Mouse (Mus musculus): ENCODE measurements around the gene Dnajc27. TPM values are rescaled to one million over a fixed set of nuclear protein-coding genes. Genes with fewer than 3 reads are reported as not detected.

Dnajc27 gene
- polyA plus RNA-seq (2012; rRNA removed): 5.4 and 6.1 TPM in 2 replicates

DNA sequence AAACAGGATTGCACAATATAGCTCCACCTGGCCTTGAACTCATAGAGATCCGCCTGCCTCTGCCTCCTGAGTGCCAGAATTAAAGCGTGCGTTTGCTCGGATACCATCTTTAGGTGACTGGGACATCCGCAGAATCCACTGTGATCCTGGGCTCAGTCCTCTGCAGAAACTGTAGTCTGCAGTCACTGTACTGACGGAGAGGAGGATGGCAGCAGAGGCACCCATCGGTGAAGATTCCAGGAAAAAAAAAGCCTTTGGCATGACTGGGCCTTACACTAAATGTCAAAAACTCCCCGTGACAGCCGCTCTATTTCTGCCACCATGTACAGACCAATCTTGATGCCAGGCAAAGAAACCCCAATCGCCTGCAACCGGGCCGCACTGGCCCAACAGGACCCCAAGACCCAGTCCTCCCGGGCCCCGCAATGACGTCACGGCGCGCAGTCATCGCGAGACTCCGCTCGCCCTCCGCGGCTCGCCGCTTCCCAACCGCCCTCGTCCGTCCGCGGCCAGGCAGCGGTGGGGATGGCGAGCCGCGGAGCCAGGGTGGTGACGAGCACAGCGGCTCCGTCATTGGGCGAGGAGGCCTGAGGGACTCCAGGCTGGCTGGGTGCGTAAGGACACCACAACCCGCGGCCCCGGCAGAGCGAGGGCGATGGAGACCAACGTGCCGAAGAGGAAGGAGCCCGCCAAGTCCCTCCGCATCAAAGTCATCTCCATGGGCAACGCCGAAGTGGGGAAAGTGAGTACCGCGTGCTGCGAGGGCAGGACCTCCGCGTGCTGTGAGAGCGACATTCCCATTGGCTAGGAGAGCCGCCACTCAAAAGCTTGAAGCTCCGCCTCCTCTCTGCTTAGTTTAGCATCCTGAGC lies at the start of gene Dnajc27:
Gene Dnajc27, plus strand, starts transcription at position 452 of the 870 bp plus-strand sequence.
- TF ChIP-seq CTCF (IDR thresholded peaks at IDR 0.05; ENCODE audit: extremely low read depth, insufficient read depth, insufficient read length, insufficient replicate concordance): no peak
- TF ChIP-seq POLR2A (IDR thresholded peaks at IDR 0.05; ENCODE audit: low read depth, low read length): no peak; the same call in 1 of the 2 replicates
- Histone ChIP-seq H3K36me3 (ENCODE audit: control insufficient read depth, insufficient read depth, low read length) (peaks cover 6% of the 10 kb centered on the region), H3K27ac (ENCODE audit: insufficient read depth, low read length) (peak within 1 kb of the TSS; percentile 91), H3K27me3 (ENCODE audit: control insufficient read depth, insufficient read depth, low read length) (no peaks in the 10 kb centered on the region), H3K4me1 (ENCODE audit: control insufficient read depth, insufficient read depth, insufficient read length) (peaks cover 2% of the 10 kb centered on the region), H3K4me3 (ENCODE audit: extremely low read depth, insufficient read depth, insufficient read length) (peak within 1 kb of the TSS; percentile 89)
- WGBS: 8% methylated on average over 59 of the region's 59 CpGs
- DNase-seq (ENCODE audit: low read depth in 1 of 2, low spot score in 2 of 2): peak; percentile 90

DNA sequence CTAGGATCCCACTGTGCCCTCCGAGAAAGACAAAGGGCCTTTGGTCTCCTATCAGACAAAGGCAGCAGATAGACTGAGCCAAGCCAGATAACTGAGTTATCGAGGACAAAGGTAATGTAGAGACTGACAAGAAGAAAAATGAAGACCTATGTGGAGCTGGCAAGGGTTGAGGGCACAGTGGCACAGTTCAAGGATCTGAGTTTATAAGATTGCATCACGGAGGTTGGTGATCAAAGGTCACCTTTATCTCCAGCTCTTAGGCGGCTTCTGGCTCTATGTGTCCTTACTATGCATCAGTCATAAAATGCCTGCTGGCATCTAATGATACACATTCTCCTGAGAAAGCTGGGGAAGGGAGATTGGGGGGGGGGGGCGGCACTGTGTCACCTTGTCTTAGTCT lies 46.2 kb upstream of the Dnajc27 start:
- Histone ChIP-seq H3K27me3 (ENCODE audit: control insufficient read depth, insufficient read depth, low read length) (peaks cover 13% of the 10 kb centered on the region), H3K4me1 (ENCODE audit: control insufficient read depth, insufficient read depth, insufficient read length) (no peaks in the 10 kb centered on the region), H3K27ac (ENCODE audit: insufficient read depth, low read length) (no peak overlapping the region), H3K4me3 (ENCODE audit: extremely low read depth, insufficient read depth, insufficient read length) (no peak overlapping the region), H3K36me3 (ENCODE audit: control insufficient read depth, insufficient read depth, low read length) (no peaks in the 10 kb centered on the region)
- DNase-seq (ENCODE audit: low read depth in 1 of 2, low spot score in 2 of 2): no peak
- 93% methylated on average over 5 of the region's 5 CpGs for WGBS
- TF ChIP-seq CTCF (IDR thresholded peaks at IDR 0.05; ENCODE audit: extremely low read depth, insufficient read depth, insufficient read length, insufficient replicate concordance) (no peak), POLR2A (IDR thresholded peaks at IDR 0.05; ENCODE audit: low read depth, low read length) (no peak)

DNA sequence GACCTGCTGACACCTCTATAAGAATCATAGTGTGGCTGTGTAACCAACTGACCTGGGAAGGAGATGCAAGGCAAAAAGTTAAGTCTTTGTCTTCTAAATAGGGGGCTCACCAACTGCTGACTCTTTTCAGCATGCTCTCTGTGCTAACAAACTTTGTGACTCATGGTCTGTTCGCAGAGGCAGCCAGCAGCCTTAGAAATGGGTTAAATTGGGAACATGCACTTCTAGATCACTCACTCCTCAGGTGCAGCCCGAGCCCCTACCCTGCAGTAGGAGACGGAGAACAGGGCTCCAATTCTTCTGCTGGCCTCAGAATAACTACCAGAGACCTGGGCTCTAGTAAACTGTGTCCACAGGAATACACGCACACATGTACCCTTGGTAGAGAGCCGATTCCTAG lies 44.9 kb upstream of the Dnajc27 start:
- 56% methylated on average over 5 of the region's 5 CpGs for WGBS
- Histone ChIP-seq H3K36me3 (ENCODE audit: control insufficient read depth, insufficient read depth, low read length) (no peaks in the 10 kb centered on the region), H3K27ac (ENCODE audit: insufficient read depth, low read length) (no peak overlapping the region), H3K4me1 (ENCODE audit: control insufficient read depth, insufficient read depth, insufficient read length) (no peaks in the 10 kb centered on the region), H3K27me3 (ENCODE audit: control insufficient read depth, insufficient read depth, low read length) (peaks cover 13% of the 10 kb centered on the region), H3K4me3 (ENCODE audit: extremely low read depth, insufficient read depth, insufficient read length) (no peak overlapping the region)
- no peak for DNase-seq (ENCODE audit: low read depth in 1 of 2, low spot score in 2 of 2)
- TF ChIP-seq CTCF (IDR thresholded peaks at IDR 0.05; ENCODE audit: extremely low read depth, insufficient read depth, insufficient read length, insufficient replicate concordance) (no peak), POLR2A (IDR thresholded peaks at IDR 0.05; ENCODE audit: low read depth, low read length) (no peak)

DNA sequence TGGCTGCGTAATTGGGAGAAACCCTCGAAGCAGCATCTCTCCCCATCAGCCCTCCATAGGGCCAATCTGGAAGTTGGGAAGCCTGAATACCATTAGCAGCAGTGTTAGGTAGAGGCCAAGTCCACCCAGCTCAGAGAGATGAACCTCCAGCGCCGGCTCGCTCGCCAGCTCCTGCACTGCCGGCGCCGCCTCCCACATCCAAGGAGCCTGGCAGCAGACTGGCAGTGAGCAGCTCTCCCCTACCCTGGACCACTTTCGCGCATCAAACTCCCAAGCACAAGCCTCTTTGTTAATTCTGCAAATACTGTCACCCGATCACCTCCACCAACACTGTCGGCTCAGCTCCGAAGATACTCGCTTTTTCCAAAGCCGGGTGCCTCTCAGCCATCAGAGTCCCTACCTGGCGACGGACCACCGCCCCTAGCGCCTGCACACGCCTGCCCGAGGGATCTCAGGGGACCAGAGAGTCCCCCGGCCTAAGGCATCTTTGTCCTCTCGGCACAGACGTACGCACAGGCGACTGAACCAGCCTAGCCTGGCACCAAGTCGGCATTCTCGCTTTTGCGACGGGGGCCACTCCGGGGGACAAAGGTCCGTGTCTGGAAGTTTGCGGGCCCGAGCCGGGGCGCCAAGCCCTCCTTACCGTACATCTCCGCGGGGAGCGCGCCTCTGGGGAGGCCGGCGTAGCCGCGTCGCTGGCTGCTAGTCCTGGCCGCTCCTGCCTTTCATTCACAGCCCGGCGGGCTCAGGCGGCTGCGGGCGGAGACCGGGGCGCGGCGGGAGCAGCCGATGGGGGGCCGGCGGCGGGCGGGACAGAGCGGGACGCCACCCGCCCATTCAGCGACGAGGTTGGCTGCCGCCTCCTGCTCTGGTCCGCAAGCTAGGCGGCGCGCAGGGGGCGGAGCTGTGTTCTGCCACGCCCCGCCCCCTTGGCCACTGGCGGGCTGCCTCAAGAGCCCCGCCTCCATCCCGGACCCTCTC lies 44.0 kb upstream of the Dnajc27 start, which contains the start of gene Efr3b:
Gene Efr3b, minus strand, starts transcription at position 855 of the 981 bp plus-strand sequence.
- Histone ChIP-seq H3K4me3 (ENCODE audit: extremely low read depth, insufficient read depth, insufficient read length) (peak within 1 kb of the TSS; percentile 61), H3K4me1 (ENCODE audit: control insufficient read depth, insufficient read depth, insufficient read length) (no peaks in the 10 kb centered on the region), H3K27me3 (ENCODE audit: control insufficient read depth, insufficient read depth, low read length) (peaks cover 13% of the 10 kb centered on the region), H3K36me3 (ENCODE audit: control insufficient read depth, insufficient read depth, low read length) (no peaks in the 10 kb centered on the region), H3K27ac (ENCODE audit: insufficient read depth, low read length) (no peak within 1 kb of the TSS)
- DNase-seq (ENCODE audit: low read depth in 1 of 2, low spot score in 2 of 2): peak in 1 of 2 experiments; percentile 57
- WGBS: 3% methylated on average over 76 of the region's 78 CpGs
- no peak for TF ChIP-seq POLR2A (IDR thresholded peaks at IDR 0.05; ENCODE audit: low read depth, low read length)
- TF ChIP-seq CTCF (IDR thresholded peaks at IDR 0.05; ENCODE audit: extremely low read depth, insufficient read depth, insufficient read length, insufficient replicate concordance): no peak

DNA sequence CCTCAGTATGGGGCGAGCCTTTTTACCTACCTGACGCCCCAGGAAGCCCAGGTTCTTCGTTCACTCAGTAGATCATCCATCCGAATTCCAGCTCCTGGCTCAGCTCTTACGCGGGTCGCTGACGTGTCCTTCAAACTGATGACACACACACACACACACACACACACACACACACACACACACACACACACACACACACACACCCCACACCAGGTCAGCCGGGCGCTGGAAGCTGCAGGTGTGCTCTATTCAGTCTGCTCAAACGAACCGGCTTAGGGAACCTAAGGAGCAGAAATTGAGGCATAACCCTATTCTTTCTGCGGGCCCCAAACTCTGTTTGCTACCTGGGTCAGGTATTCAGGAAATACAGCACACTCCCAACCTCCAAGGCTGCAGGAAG lies 43.3 kb upstream of the Dnajc27 start:
- H3K27me3 ChIP-seq (ENCODE audit: control insufficient read depth, insufficient read depth, low read length): peaks cover 13% of the 10 kb centered on the region
- DNase-seq (ENCODE audit: low read depth in 1 of 2, low spot score in 2 of 2): no peak
- no peak overlapping the region for H3K27ac ChIP-seq (ENCODE audit: insufficient read depth, low read length)
- WGBS: 6% methylated on average over 13 of the region's 13 CpGs
- TF ChIP-seq CTCF (IDR thresholded peaks at IDR 0.05; ENCODE audit: extremely low read depth, insufficient read depth, insufficient read length, insufficient replicate concordance): no peak
- no peak for TF ChIP-seq POLR2A (IDR thresholded peaks at IDR 0.05; ENCODE audit: low read depth, low read length)
- peak overlapping the region; percentile 61 for H3K4me3 ChIP-seq (ENCODE audit: extremely low read depth, insufficient read depth, insufficient read length)
- H3K36me3 ChIP-seq (ENCODE audit: control insufficient read depth, insufficient read depth, low read length): no peaks in the 10 kb centered on the region
- H3K4me1 ChIP-seq (ENCODE audit: control insufficient read depth, insufficient read depth, insufficient read length): no peaks in the 10 kb centered on the region

DNA sequence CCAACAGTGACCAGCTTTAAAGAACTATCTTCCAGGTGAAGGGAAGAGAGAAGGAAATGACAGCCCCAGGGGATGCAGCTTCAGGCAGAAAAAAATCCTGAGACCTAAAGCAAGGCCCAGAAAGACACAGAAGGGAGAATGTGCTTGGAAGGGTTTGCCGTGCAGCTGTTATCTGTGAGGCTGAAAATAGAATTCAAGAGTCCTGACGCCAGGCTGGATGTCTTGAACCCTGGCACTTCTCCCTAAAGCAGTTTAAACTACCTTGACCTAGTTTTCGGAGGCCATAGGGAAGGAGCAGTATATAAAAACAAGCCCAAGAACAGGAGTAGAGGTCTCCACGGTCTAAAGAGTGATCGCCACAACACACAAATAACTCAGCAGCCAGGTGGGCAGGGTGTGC lies 40.0 kb upstream of the Dnajc27 start:
- no peak overlapping the region for H3K27ac ChIP-seq (ENCODE audit: insufficient read depth, low read length)
- 76% methylated on average over 5 of the region's 5 CpGs for WGBS
- H3K4me3 ChIP-seq (ENCODE audit: extremely low read depth, insufficient read depth, insufficient read length): no peak overlapping the region
- peaks cover 13% of the 10 kb centered on the region for H3K27me3 ChIP-seq (ENCODE audit: control insufficient read depth, insufficient read depth, low read length)
- no peaks in the 10 kb centered on the region for H3K36me3 ChIP-seq (ENCODE audit: control insufficient read depth, insufficient read depth, low read length)
- TF ChIP-seq CTCF (IDR thresholded peaks at IDR 0.05; ENCODE audit: extremely low read depth, insufficient read depth, insufficient read length, insufficient replicate concordance) (no peak), POLR2A (IDR thresholded peaks at IDR 0.05; ENCODE audit: low read depth, low read length) (no peak)
- H3K4me1 ChIP-seq (ENCODE audit: control insufficient read depth, insufficient read depth, insufficient read length): no peaks in the 10 kb centered on the region
- no peak for DNase-seq (ENCODE audit: low read depth in 1 of 2, low spot score in 2 of 2)
